Mouse (Mus musculus) C2C12 (cell line): ENCODE results near the gene Papss1. TPM values are rescaled to one million over a fixed set of nuclear protein-coding genes. Genes with fewer than 3 reads are reported as not detected.

Source experiments
- H3K27me3 ChIP-seq: one replicate; pipeline ENCODE4 v1.6.1; 2011; ENCODE audit not compliant: control insufficient read depth, insufficient read depth, insufficient read length
- H3K36me3 ChIP-seq: one replicate; pipeline ENCODE4 v1.6.1; 2011; ENCODE audit not compliant: control insufficient read depth, insufficient read depth
- H3K4me3 ChIP-seq: one replicate; pipeline ENCODE4 v1.5.1; 2011; ENCODE audit warnings: mild to moderate bottlenecking, control low read depth; ENCODE audit not compliant: poor library complexity, insufficient read depth, severe bottlenecking
- H3K79me2 ChIP-seq: one replicate; pipeline ENCODE4 v1.6.1; 2011; ENCODE audit not compliant: control insufficient read depth, insufficient read depth
- H3K79me3 ChIP-seq: one replicate; pipeline ENCODE4 v1.6.1; 2011; ENCODE audit warnings: low read depth, control low read depth
- H3ac ChIP-seq: one replicate; pipeline ENCODE3; 2011; ENCODE audit warnings: low read depth; ENCODE audit not compliant: control insufficient read depth, insufficient read length
- CEBPB ChIP-seq: IDR thresholded peaks from one replicate; pipeline ENCODE4 v1.6.1; 2011; ENCODE audit warnings: low read depth, mild to moderate bottlenecking, control low read depth, moderate library complexity
- CTCF ChIP-seq: IDR thresholded peaks from one replicate; pipeline ENCODE4 v1.5.1; 2011; ENCODE audit not compliant: control insufficient read depth, insufficient read depth, insufficient read length
- FOSL1 ChIP-seq: IDR thresholded peaks from one replicate; pipeline ENCODE4 v1.8.0; 2011; ENCODE audit warnings: mild to moderate bottlenecking, low read length; ENCODE audit not compliant: poor library complexity, insufficient read depth, severe bottlenecking
- MAX ChIP-seq: IDR thresholded peaks from one replicate; pipeline ENCODE4 v1.6.1; 2011; ENCODE audit warnings: mild to moderate bottlenecking, control low read depth
- MYOD1 ChIP-seq: IDR thresholded peaks from one replicate; pipeline ENCODE4 v1.6.1; 2011; ENCODE audit warnings: low read depth; ENCODE audit not compliant: control insufficient read depth, insufficient read length
- MYOG ChIP-seq: IDR thresholded peaks from one replicate; pipeline ENCODE4 v1.6.1; 2011; ENCODE audit not compliant: control insufficient read depth, insufficient read length; ENCODE audit errors: extremely low read depth
- USF1 ChIP-seq: IDR thresholded peaks from one replicate; pipeline ENCODE4 v1.6.1; 2011; ENCODE audit warnings: low read depth, mild to moderate bottlenecking, control low read depth, moderate library complexity
- polyA plus RNA-seq: library from polyadenylated mRNA; unstranded; fragments of >200 nt; fragmentation: generic; extraction: Trizol; gene quantifications from one replicate; pipeline ENCODE4 v1.2.1, GENCODE M21; 2012; ENCODE audit warnings: missing spikeins

The Papss1 gene
- polyA plus RNA-seq, 1 experiment, result 63.4 TPM

- peaks cover 32% of the 10 kb centered on the region for H3K36me3 ChIP-seq
Observed at GRCm38 (mm10) chr3:131593143-131593798, 28.7 kb downstream of the Papss1 start.

DNA sequence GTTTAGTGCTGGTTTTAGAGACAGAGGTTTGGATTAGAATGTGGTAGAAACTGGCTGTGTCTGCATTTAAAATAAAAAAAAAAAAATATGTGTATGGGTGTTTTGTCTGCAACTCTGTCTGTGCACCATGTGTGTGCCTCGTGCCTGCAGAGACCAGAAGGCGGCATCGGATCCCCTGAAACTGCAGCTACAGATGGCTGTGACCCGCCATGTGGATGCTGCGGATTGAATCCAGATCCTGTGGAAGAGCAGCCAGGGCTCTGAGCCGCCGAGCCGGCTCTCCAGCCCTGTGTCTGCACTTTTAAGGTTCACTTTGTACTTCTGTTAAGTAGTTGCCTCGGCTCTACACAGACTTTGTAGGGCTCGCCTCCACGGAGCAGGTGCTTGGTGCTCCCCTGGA, 29.8 kb downstream of the Papss1 start:
- H3K4me3 ChIP-seq, result no peak overlapping the region

More at GRCm38 (mm10) chr3:131593143-131593798, 28.7 kb downstream of the Papss1 start:
- no peak overlapping the region for H3K4me3 ChIP-seq
- H3ac ChIP-seq, result no peak overlapping the region
- no peak for TF ChIP-seq MAX
- no peak for TF ChIP-seq CTCF
- TF ChIP-seq MYOG, result no peak
- TF ChIP-seq FOSL1, result no peak
- TF ChIP-seq USF1, result no peak
- no peak for TF ChIP-seq CEBPB
- TF ChIP-seq MYOD1, result no peak
- no peaks in the 10 kb centered on the region for H3K27me3 ChIP-seq
- H3K79me3 ChIP-seq, result no peaks in the 10 kb centered on the region
- no peaks in the 10 kb centered on the region for H3K79me2 ChIP-seq

DNA sequence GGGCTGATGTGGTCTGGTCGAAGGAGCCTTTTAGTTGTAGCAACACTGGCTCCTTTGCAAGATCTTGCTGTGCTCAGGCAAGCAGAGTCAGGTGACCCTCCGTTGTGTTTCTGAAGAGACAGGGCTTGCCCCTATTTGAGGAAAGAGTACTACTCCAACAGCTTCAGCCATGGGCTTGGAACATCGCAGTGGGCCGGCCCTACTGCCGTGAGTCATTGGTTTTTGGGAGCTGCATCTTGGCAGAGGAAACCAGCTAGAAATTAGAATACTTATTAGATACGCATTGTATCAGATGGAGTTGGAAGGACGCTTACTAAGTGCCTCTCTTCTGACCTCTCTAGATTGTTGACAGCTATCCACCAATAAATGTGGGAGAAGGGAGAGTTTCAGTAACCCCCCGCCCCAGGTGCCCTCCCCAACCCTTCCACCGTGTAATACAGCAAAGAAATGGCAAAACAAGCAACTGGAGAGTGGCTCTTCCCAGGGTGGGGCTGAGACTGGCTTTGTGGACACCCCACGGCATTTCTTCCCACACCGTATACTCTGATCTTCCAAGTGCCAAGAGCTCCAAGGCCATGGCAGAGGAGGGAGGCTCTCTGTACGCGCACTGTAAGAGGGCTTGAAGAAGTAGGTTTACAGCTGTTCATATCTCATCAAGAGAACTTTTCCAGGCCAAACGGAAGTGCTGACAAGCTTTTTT, 31.1 kb downstream of the Papss1 start:
- Histone ChIP-seq H3ac (no peak overlapping the region), H3K4me3 (no peak overlapping the region), H3K36me3 (peaks cover 25% of the 10 kb centered on the region), H3K27me3 (no peaks in the 10 kb centered on the region), H3K79me2 (no peaks in the 10 kb centered on the region), H3K79me3 (no peaks in the 10 kb centered on the region)
- TF ChIP-seq CEBPB (no peak), MYOG (no peak), CTCF (no peak), FOSL1 (no peak), MYOD1 (no peak), MAX (no peak), USF1 (no peak)

More for the DNA sequence above, 29.8 kb downstream of the Papss1 start:
- H3K79me2 ChIP-seq, result no peaks in the 10 kb centered on the region
- H3K27me3 ChIP-seq, result no peaks in the 10 kb centered on the region
- TF ChIP-seq USF1, result no peak
- TF ChIP-seq CTCF, result no peak
- no peak for TF ChIP-seq MYOD1
- no peak for TF ChIP-seq FOSL1
- no peak for TF ChIP-seq MAX
- TF ChIP-seq MYOG, result no peak
- TF ChIP-seq CEBPB, result no peak
- H3ac ChIP-seq, result no peak overlapping the region
- H3K79me3 ChIP-seq, result no peaks in the 10 kb centered on the region
- H3K36me3 ChIP-seq, result peaks cover 31% of the 10 kb centered on the region

DNA sequence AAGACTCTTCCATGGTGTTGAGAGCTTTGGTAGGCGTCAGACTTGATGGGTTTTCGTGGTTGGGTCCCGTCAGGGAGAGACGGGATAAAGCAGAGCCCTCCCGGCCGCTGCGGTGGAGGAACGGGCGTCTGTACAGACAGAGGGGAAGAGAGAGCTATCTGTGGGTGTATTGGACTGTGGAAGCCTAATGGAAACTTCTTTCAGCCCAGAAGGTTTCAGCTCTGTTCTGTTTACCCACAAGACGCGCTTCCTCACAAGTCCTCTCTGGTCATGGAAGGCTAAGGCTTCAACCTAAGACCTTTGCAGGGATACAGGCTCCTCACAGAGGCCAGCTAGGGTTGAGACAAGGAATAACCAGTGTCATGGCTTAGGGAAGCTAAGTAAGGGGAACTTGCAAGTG, 36.2 kb downstream of the Papss1 start:
- Histone ChIP-seq H3K27me3 (no peaks in the 10 kb centered on the region), H3K36me3 (peaks cover 19% of the 10 kb centered on the region), H3K4me3 (no peak overlapping the region), H3ac (no peak overlapping the region), H3K79me2 (no peaks in the 10 kb centered on the region), H3K79me3 (no peaks in the 10 kb centered on the region)
- no peak for TF ChIP-seq USF1
- TF ChIP-seq CTCF, result no peak
- no peak for TF ChIP-seq MAX
- no peak for TF ChIP-seq CEBPB
- TF ChIP-seq FOSL1, result no peak
- no peak for TF ChIP-seq MYOD1
- TF ChIP-seq MYOG, result no peak

DNA sequence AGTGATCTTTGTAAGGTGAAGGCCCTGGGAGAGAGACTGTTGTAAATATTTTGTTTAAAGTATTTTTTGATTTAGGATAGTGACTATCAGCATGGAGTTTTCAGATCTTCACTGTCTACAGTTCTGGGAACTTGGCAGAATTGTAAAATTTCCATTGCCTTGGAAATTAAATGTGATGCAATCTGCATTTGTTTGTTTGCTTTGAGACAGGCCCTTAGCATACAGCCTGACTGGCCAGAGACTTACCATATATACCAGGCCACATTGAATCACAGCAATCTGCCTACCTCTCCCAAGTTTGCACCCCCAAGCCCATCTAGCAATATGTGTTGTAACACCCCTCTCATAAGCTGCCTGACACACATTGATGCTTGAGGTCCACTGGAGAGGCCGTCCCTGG, 36.8 kb downstream of the Papss1 start:
- peaks cover 24% of the 10 kb centered on the region for H3K36me3 ChIP-seq
- no peak overlapping the region for H3K4me3 ChIP-seq
- no peak overlapping the region for H3ac ChIP-seq
- TF ChIP-seq USF1 (no peak), CTCF (no peak), MAX (no peak), CEBPB (no peak), MYOG (no peak), MYOD1 (no peak), FOSL1 (no peak)
- no peaks in the 10 kb centered on the region for H3K27me3 ChIP-seq
- no peaks in the 10 kb centered on the region for H3K79me3 ChIP-seq
- no peaks in the 10 kb centered on the region for H3K79me2 ChIP-seq
